Comparison of ENCODE assay signal across 8 mouse cellular contexts in genomic region chr13:59770847-59771246, GRCm38 (mm10). TPM values are rescaled to one million over a fixed set of nuclear protein-coding genes. Genes with fewer than 3 reads are reported as not detected.
DNase-seq lines count a peak whose midpoint lies in the region; ATAC-seq and TF ChIP-seq lines count a peak whose summit lies in the region.

No protein-coding gene starts in this region.

- peaks cover 46% of the 10 kb centered on the region for H3K4me1 ChIP-seq in kidney, embryonic 16.5 days (ENCODE audit: insufficient read depth, low read length)
- H3K4me1 ChIP-seq in forebrain, embryonic 13.5 days, result peaks cover 40% of the 10 kb centered on the region
- peaks cover 34% of the 10 kb centered on the region for H3K4me1 ChIP-seq in limb, embryonic 14.5 days (ENCODE audit: control insufficient read depth, insufficient read depth, low read length)
- peaks cover 45% of the 10 kb centered on the region for H3K4me1 ChIP-seq in neural tube, embryonic 13.5 days (replicated peaks)

- H3K27ac ChIP-seq in kidney, embryonic 16.5 days (ENCODE audit: low read length), result peak overlapping the region; percentile 99
- peak overlapping the region; percentile 96 for H3K27ac ChIP-seq in forebrain, embryonic 13.5 days
- H3K27ac ChIP-seq in limb, embryonic 14.5 days (replicated peaks; ENCODE audit: low read depth, low read length), result peak overlapping the region; percentile 98
- peak overlapping the region; percentile 98 for H3K27ac ChIP-seq in neural tube, embryonic 13.5 days (replicated peaks)

- no peak for TF ChIP-seq POLR2A in limb, embryonic 14.5 days (IDR thresholded peaks at IDR 0.05; ENCODE audit: borderline replicate concordance, extremely low read depth, insufficient read depth, insufficient read length)

- H3K9me3 ChIP-seq in kidney, embryonic 16.5 days (ENCODE audit: low read length), result no peaks in the 10 kb centered on the region
- no peaks in the 10 kb centered on the region for H3K9me3 ChIP-seq in forebrain, embryonic 13.5 days (replicated peaks)
- H3K9me3 ChIP-seq in limb, embryonic 14.5 days (ENCODE audit: control insufficient read depth, low read length), result no peaks in the 10 kb centered on the region
- no peaks in the 10 kb centered on the region for H3K9me3 ChIP-seq in neural tube, embryonic 13.5 days

- H3K36me3 ChIP-seq in kidney, embryonic 16.5 days (ENCODE audit: insufficient read depth, low read length), result peaks cover 22% of the 10 kb centered on the region
- peaks cover 46% of the 10 kb centered on the region for H3K36me3 ChIP-seq in forebrain, embryonic 13.5 days (ENCODE audit: poor library complexity, severe bottlenecking)
- H3K36me3 ChIP-seq in limb, embryonic 14.5 days (ENCODE audit: control insufficient read depth, insufficient read depth, low read length), result peaks cover 36% of the 10 kb centered on the region
- peaks cover 34% of the 10 kb centered on the region for H3K36me3 ChIP-seq in neural tube, embryonic 13.5 days

- H3K27me3 ChIP-seq in kidney, embryonic 16.5 days (ENCODE audit: insufficient read depth, low read length), result no peaks in the 10 kb centered on the region
- H3K27me3 ChIP-seq in forebrain, embryonic 13.5 days, result no peaks in the 10 kb centered on the region
- H3K27me3 ChIP-seq in limb, embryonic 14.5 days (ENCODE audit: control insufficient read depth, insufficient read depth, low read length), result no peaks in the 10 kb centered on the region
- H3K27me3 ChIP-seq in neural tube, embryonic 13.5 days, result no peaks in the 10 kb centered on the region

- WGBS in kidney, embryonic 16.5 days, result 61% methylated on average over 9 of the region's 9 CpGs
- 79% methylated on average over 9 of the region's 9 CpGs for WGBS in forebrain, embryonic 13.5 days
- WGBS in limb, embryonic 14.5 days, result 68% methylated on average over 9 of the region's 9 CpGs
- WGBS in neural tube, embryonic 13.5 days, result 75% methylated on average over 9 of the region's 9 CpGs

- no peak for DNase-seq in kidney, postnatal 10 days
- DNase-seq in T-cell, adult 2 months (ENCODE audit: low spot score), result peak; percentile 3
- no peak for DNase-seq in limb, embryonic 14.5 days (ENCODE audit: low spot score)
- DNase-seq in layer of hippocampus, adult 9-10 months (ENCODE audit: low spot score), result no peak

- peak overlapping the region; percentile 91; the same call in 1 of the 2 replicates for H3K4me3 ChIP-seq in kidney, embryonic 16.5 days (ENCODE audit: low read length)
- H3K4me3 ChIP-seq in forebrain, embryonic 13.5 days, result peak overlapping the region; percentile 83
- H3K4me3 ChIP-seq in limb, embryonic 14.5 days (replicated peaks; ENCODE audit: low read length), result peak overlapping the region; percentile 86
- peak overlapping the region; percentile 89 for H3K4me3 ChIP-seq in neural tube, embryonic 13.5 days

- H3K4me2 ChIP-seq in kidney, embryonic 16.5 days (replicated peaks; ENCODE audit: low read depth, low read length), result peak overlapping the region; percentile 84
- peak overlapping the region; percentile 81 for H3K4me2 ChIP-seq in forebrain, embryonic 13.5 days
- peak overlapping the region; percentile 86 for H3K4me2 ChIP-seq in limb, embryonic 14.5 days (replicated peaks; ENCODE audit: low read depth, low read length, severe bottlenecking)
- H3K4me2 ChIP-seq in neural tube, embryonic 13.5 days, result peak overlapping the region; percentile 65

- H3K9ac ChIP-seq in kidney, embryonic 16.5 days (replicated peaks; ENCODE audit: low read length), result peak overlapping the region; percentile 82
- peak overlapping the region; percentile 78 for H3K9ac ChIP-seq in forebrain, embryonic 13.5 days
- H3K9ac ChIP-seq in limb, embryonic 14.5 days (ENCODE audit: low read depth, low read length, severe bottlenecking), result peak overlapping the region; percentile 88; the same call in 1 of the 2 replicates
- peak overlapping the region; percentile 79 for H3K9ac ChIP-seq in neural tube, embryonic 13.5 days

- no peak for ATAC-seq in kidney, embryonic 16.5 days (ENCODE audit: low FRiP score, low TSS enrichment)
- no peak for ATAC-seq in forebrain, embryonic 13.5 days
- no peak for ATAC-seq in limb, embryonic 14.5 days (ENCODE audit: low FRiP score, low read depth)
- no peak for ATAC-seq in neural tube, embryonic 13.5 days (ENCODE audit: low read depth)
- no peak for ATAC-seq in monocyte, adult 5-6 weeks (replicated peaks; ENCODE audit: insufficient number of reproducible peaks, low FRiP score, low TSS enrichment, poor library complexity, severe bottlenecking)

RNA-seq across cellular contexts. Expression of gene Isca1, which starts 1.2 kb away (rescaled TPM):
- polyA plus RNA-seq in kidney, embryonic 16.5 days (2015; fragmentation: Nextera tagmentation; extraction: Ambion mirVana), result 142 and 150 TPM in 2 replicates
- 115 and 119 TPM in 2 replicates for polyA plus RNA-seq in forebrain, embryonic 13.5 days (2015; fragmentation: Nextera tagmentation; extraction: Ambion mirVana)
- 94.7 and 108 TPM in 2 replicates for polyA plus RNA-seq in limb, embryonic 14.5 days (2012; rRNA removed)
- 126 and 132 TPM in 2 replicates for polyA plus RNA-seq in limb, embryonic 14.5 days (2014; fragmentation: Nextera tagmentation; extraction: Ambion mirVana)
- polyA plus RNA-seq in neural tube, embryonic 13.5 days (2015; fragmentation: Nextera tagmentation; extraction: Ambion mirVana), result 153 and 154 TPM in 2 replicates
- 57.1 to 69.2 TPM (median 64.4 TPM) in 3 replicates for total RNA-seq in monocyte, adult 5-6 weeks (2017)

RNA-seq across cellular contexts. Expression of gene Gm49354, which starts 11.2 kb away (rescaled TPM):
- polyA plus RNA-seq in kidney, embryonic 16.5 days (2015; fragmentation: Nextera tagmentation; extraction: Ambion mirVana), result not detected in 2 replicates
- polyA plus RNA-seq in forebrain, embryonic 13.5 days (2015; fragmentation: Nextera tagmentation; extraction: Ambion mirVana), result not detected in 2 replicates
- polyA plus RNA-seq in limb, embryonic 14.5 days (2012; rRNA removed), result not detected in 2 replicates
- polyA plus RNA-seq in limb, embryonic 14.5 days (2014; fragmentation: Nextera tagmentation; extraction: Ambion mirVana), result not detected in 2 replicates
- polyA plus RNA-seq in neural tube, embryonic 13.5 days (2015; fragmentation: Nextera tagmentation; extraction: Ambion mirVana), result not detected in 2 replicates
- total RNA-seq in monocyte, adult 5-6 weeks (2017), result 9.7 to 54.7 TPM (median 19.1 TPM) in 3 replicates

RNA-seq across cellular contexts. Expression of gene 1700014D04Rik, which starts 24.3 kb away (rescaled TPM):
- not detected in 2 replicates for polyA plus RNA-seq in kidney, embryonic 16.5 days (2015; fragmentation: Nextera tagmentation; extraction: Ambion mirVana)
- polyA plus RNA-seq in forebrain, embryonic 13.5 days (2015; fragmentation: Nextera tagmentation; extraction: Ambion mirVana), result not detected in 2 replicates
- polyA plus RNA-seq in limb, embryonic 14.5 days (2012; rRNA removed), result 0.05 TPM in 1 of 2 replicates, not detected in the other
- polyA plus RNA-seq in limb, embryonic 14.5 days (2014; fragmentation: Nextera tagmentation; extraction: Ambion mirVana), result not detected in 2 replicates
- polyA plus RNA-seq in neural tube, embryonic 13.5 days (2015; fragmentation: Nextera tagmentation; extraction: Ambion mirVana), result 0.17 TPM in 1 of 2 replicates, not detected in the other
- total RNA-seq in monocyte, adult 5-6 weeks (2017), result not detected in 3 replicates

RNA-seq across cellular contexts. Expression of gene Spata31d1d, which starts 39.3 kb away (rescaled TPM):
- polyA plus RNA-seq in kidney, embryonic 16.5 days (2015; fragmentation: Nextera tagmentation; extraction: Ambion mirVana), result not detected in 2 replicates
- polyA plus RNA-seq in forebrain, embryonic 13.5 days (2015; fragmentation: Nextera tagmentation; extraction: Ambion mirVana), result not detected in 2 replicates
- 0.03 TPM in 2 replicates for polyA plus RNA-seq in limb, embryonic 14.5 days (2012; rRNA removed)
- not detected in 2 replicates for polyA plus RNA-seq in limb, embryonic 14.5 days (2014; fragmentation: Nextera tagmentation; extraction: Ambion mirVana)
- polyA plus RNA-seq in neural tube, embryonic 13.5 days (2015; fragmentation: Nextera tagmentation; extraction: Ambion mirVana), result not detected in 2 replicates
- total RNA-seq in monocyte, adult 5-6 weeks (2017), result not detected in 3 replicates

RNA-seq across cellular contexts. Expression of gene Tut7, which starts 52.1 kb away (rescaled TPM):
- polyA plus RNA-seq in kidney, embryonic 16.5 days (2015; fragmentation: Nextera tagmentation; extraction: Ambion mirVana), result 43.0 and 47.2 TPM in 2 replicates
- 48.2 and 56.5 TPM in 2 replicates for polyA plus RNA-seq in forebrain, embryonic 13.5 days (2015; fragmentation: Nextera tagmentation; extraction: Ambion mirVana)
- 32.5 and 39.9 TPM in 2 replicates for polyA plus RNA-seq in limb, embryonic 14.5 days (2012; rRNA removed)
- polyA plus RNA-seq in limb, embryonic 14.5 days (2014; fragmentation: Nextera tagmentation; extraction: Ambion mirVana), result 45.9 and 51.1 TPM in 2 replicates
- 45.5 and 50.5 TPM in 2 replicates for polyA plus RNA-seq in neural tube, embryonic 13.5 days (2015; fragmentation: Nextera tagmentation; extraction: Ambion mirVana)
- total RNA-seq in monocyte, adult 5-6 weeks (2017), result 227 to 337 TPM (median 264 TPM) in 3 replicates
